Mouse (Mus musculus) erythroblast, adult 5-6 weeks (primary cell): ENCODE measurements around the gene Cnga1. TPM values are rescaled to one million over a fixed set of nuclear protein-coding genes. Genes with fewer than 3 reads are reported as not detected.
"Not testable (repeated sequence)": the region's sequence is repeated elsewhere in the genome, so short reads cannot be mapped to it uniquely, and the experiment has no call there.

Source experiments
- ATAC-seq: replicated peaks from 2 replicates; pipeline ENCODE4 v1.8.0; 2016; ENCODE audit warnings: moderate number of reproducible peaks, mild to moderate bottlenecking, moderate TSS enrichment, inconsistent platforms; ENCODE audit not compliant: poor library complexity, low FRiP score, severe bottlenecking
- total RNA-seq, 2 experiments: library from RNA; stranded (forward) in 1 of 2; stranded (reverse) in 1 of 2; fragments of 150-400 nt in 1 of 2; fragments of 200-764, 138-1000 nt in 1 of 2; gene quantifications; 2 replicates each; pipeline versions ENCODE4 v1.2.3 to v1.2.4; 2015 to 2017; ENCODE audit warnings: low replicate concordance in 2 of 2

The Cnga1 gene
- total RNA-seq, 2 experiments from 2014 or later: 0.77 TPM; not detected in 1

DNA sequence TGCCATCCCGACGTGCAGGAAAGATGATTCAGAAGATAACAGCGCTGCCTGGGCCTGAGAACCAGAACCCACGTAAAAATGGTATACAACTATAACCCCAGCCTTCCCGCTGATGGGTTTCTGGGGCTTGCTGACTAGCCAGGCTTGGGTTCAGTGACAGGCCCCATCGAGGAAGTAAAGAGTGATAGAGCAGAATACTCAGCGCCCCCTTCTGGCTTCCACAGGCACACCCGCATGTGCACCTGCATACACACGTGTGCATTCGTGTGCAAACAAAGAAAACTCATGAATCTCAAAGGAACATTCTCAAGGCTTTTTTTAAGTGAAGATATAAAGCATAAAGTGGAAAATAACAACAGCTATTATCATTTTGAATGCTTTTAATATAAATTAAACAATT is 2.1 kb upstream of the Cnga1 start:
- ATAC-seq: no peak

GRCm38 (mm10) chr5:72643655-72644054 is 420 bp downstream of the Cnga1 start:
- ATAC-seq: no peak

DNA sequence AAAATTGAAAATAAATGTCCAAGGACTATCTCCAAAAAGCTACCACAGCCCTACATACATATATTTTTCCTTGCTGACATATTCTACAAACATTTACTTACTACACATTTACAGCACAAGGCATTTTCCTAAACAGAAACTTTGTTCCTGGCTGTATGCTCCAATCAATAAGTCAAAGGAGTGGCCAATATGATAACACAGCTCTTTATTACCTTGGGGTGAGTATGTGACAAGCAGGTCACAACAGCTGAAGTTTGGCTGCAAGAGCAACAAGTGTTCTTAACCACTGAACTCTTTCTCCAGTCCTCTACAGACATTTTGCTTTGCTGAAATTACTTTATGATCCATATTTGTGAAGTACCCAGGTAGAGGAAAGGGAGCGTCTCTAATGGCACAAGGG is 4.0 kb downstream of the Cnga1 start:
- no peak for ATAC-seq

- no peak for ATAC-seq
Observed at GRCm38 (mm10) chr5:72636576-72636975, 7.5 kb downstream of the Cnga1 start.

- ATAC-seq: no peak
Observed at GRCm38 (mm10) chr5:72636122-72636521, 8.0 kb downstream of the Cnga1 start.

- ATAC-seq: no peak
Observed at GRCm38 (mm10) chr5:72634791-72635271, 9.2 kb downstream of the Cnga1 start.

GRCm38 (mm10) chr5:72630026-72630425 is 14.0 kb downstream of the Cnga1 start:
- ATAC-seq: no peak

GRCm38 (mm10) chr5:72621022-72621421 is 23.1 kb downstream of the Cnga1 start:
- no peak for ATAC-seq

DNA sequence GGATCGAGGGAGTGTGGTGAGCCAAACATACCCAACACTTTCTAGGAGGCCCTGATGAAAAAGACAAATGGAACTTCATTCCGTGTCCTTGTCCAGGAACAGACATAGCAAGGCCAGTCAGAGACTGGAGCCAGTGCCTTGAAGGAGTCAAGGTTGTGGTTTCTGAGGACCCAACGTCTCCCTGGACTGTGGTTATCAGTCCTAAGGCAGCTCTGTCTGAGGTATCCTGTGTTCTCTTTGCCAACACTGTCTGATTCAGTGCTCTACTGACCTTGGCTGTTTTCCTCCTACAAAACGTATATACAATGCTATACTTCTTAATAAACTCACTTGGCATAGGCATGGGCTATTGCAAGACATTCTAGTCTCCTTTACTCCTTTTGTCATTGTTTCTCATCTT is 26.7 kb downstream of the Cnga1 start:
- ATAC-seq: no peak

DNA sequence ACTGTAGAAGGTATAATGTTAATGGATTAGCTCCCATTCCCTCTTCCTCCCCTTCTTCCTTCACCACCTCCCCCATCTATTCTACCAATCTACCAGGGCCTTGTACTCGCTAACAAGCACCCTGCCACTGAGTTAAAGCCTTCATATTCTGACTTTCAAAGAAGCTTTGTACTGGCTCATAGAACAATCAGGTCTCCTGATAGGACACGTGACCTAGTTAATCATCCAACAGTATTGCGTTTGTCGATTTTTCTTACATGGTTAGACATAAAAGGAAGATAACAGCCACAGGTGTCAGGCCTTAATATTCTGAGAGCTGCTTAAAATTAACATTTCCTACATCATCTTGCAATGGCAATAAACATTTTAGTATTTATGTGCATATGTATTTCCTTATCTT is 40.9 kb downstream of the Cnga1 start:
- ATAC-seq: no peak

GRCm38 (mm10) chr5:72601006-72601405 is 43.1 kb downstream of the Cnga1 start:
- ATAC-seq: no peak

DNA sequence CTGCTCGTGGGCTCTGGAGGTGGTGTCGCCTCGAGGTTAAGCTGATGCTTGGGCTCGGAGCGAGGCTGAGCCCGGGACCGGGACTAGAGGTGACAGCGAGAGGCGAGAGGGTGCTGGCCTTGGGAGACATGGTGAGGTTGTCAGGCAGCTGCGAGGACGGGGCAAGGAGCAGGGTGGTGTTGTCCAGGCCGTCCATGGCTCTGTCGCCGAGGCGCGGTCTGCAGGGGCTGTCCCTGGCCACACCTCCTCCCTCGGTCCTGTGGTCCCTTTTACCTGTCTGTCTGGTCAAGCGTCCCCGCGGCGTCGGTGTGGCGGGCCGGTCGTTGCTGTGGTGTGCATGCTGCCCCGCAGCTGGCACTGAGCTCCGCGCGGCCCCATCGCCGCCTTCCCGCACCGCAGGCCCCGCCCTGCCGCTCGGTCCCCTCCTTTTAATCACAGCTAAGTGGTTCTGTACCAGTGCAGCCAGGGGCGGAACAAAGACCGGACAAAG is 56.8 kb downstream of the Cnga1 start, which contains the start of gene Gm5868:
Gene Gm5868 (minus strand): TSS at position 360 of the 490 bp plus-strand sequence.
- ATAC-seq: no peak

DNA sequence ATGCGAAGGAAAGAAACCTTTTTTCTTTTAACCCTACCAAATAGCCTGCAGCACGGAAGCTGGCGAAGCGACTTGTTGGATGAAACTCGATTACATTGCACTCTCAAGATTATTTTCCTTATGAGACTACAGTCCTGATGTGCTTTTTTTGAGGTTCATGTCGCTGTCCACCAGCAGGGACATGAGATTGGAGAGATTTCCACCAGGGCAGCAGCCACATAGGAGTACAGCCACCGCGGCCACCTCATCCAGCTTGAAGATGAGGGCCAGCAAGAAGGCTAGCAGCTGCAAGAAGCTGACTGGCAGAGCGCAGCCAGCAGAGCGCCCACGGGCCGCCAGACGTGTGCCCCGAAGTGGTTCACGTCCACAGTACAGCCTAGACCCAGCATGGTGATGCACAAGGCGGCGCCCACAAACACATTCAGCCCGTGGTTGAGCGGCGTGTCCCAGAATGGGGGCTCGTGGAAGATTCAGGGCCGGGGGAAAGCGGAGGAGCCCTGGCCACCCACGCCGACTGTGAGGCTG is 57.3 kb downstream of the Cnga1 start:
- not testable (repeated sequence) for ATAC-seq

DNA sequence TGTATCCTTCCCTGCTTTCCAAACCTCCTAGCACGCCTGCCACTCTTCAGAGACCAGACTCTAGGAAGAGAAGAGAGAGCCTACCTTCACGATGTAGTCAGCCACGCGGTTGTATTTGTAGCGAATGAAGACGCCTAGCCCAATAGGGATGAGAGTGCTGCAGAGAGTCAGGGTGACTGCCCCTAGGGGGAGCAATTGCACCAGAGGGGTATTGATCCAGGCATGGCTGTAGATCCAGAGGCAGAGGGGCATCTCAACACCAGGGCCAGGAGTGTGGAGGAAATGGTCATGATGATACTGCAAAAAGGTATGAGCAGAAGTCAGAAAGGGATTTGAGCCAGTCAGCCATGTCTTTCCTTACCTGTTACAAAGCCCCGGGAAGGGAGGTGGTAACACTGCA is 58.0 kb downstream of the Cnga1 start:
- not testable (repeated sequence) for ATAC-seq

GRCm38 (mm10) chr5:72580970-72581332 is 63.1 kb downstream of the Cnga1 start, which contains the start of gene Zar1:
Zar1 (minus strand) TSS chr5:72581254.
- not testable (repeated sequence) for ATAC-seq

DNA sequence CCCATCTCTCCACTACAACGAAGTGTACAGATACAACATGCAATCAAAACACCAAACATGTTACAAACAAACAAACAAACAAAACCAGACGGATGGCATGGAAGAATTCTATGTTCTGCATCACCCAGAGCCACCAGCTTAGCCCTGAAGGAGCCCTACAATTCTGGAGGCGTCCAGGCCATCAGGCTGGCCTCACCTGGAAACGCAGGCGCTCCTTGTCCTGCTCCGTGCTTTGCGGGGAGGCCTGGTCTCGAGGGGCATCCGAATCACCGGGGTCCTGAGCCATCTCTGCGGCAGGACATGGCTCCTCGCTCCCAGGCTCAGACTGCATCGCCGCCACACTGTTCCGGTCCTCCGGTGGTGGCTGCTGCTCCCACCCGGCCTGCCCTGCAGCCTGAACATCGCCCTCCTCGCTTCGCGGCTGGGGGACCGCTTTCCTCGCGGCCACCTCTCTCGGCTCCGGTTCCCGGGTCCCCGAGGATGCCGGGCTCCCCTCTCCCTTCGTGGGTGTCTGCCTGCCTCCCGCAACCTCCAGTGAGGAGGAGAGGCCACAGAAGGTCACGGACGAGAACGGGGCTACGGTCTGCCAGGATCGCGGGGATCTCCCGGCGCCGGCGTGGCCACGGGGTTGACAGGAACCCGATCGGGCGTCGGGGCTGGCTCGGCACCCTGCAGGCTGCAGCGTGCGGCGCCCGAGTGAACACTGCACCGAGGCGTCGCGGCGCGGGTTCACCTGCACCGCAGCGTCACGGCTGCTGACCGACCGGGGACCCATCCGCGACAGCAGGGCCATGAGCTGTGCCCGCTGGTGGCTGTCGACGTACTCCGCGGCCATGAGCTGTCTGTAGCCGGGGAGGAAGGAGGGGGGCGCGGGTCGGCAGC is 63.7 kb downstream of the Cnga1 start:
- ATAC-seq: not testable (repeated sequence)

- not testable (repeated sequence) for ATAC-seq
Observed at GRCm38 (mm10) chr5:72579599-72579998, 64.5 kb downstream of the Cnga1 start.

- no peak for ATAC-seq
Observed at GRCm38 (mm10) chr5:72565621-72566020, 78.5 kb downstream of the Cnga1 start.

DNA sequence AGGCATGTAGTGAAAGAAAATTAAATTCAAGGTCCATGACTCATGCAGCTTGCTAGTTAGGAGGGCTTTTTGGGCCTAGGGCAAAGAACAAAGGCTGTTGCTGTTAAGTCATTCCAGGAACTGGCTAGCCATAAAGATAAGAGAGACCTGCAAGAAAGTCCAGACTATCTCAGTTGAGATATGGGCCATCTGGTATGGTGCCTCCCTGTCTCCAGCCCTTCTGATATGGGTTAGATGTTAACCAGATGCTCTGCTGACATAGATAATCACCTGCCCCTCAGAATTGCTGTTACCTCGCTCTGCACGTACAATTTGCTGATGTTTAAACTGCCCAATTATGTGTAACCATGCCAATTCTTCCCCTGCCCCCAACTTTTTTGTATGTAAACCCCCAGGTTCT is 80.9 kb downstream of the Cnga1 start:
- ATAC-seq: not testable (repeated sequence)

- no peak for ATAC-seq
Observed at GRCm38 (mm10) chr5:72560976-72561628, 83.0 kb downstream of the Cnga1 start.
